Mouse (Mus musculus): ENCODE measurements around the gene Adcy1.

DNA sequence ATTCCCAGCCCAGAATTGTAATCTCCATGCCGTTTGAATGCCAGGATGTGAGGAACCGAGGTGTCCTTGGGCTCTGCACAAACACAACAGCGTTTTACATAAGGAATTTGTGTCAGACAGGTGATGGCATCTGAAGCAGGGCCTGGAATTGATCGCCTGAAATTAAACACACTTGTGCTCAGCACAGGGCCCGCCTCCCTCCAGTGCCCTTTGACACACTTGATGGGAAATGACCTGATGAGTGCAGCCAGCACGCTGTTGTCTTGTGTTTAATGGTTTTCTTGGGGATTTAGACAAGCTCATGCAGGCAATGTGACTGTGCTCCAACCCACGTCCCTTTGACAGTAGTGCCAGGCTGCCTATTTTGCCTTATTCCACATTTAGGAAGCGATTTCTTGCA lies 124.2 kb downstream of the Adcy1 start:
- TF ChIP-seq CTCF (IDR thresholded peaks at IDR 0.05; ENCODE audit: low read depth, low read length) (no peak), POLR2A (IDR thresholded peaks at IDR 0.05; ENCODE audit: borderline replicate concordance, low read depth, low read length) (no peak)

Measured in bone marrow macrophage, adult 2 months (primary cell).